Mouse (Mus musculus): ENCODE results near the gene Itpr2. TPM values are rescaled to one million over a fixed set of nuclear protein-coding genes. Genes with fewer than 3 reads are reported as not detected.

Gene Itpr2
- polyA plus RNA-seq, 1 experiment from 2014 or later: 6.1 TPM

- Histone ChIP-seq H3K4me2 (ENCODE audit: low read depth, low read length) (no peak overlapping the region), H3K27me3 (ENCODE audit: control insufficient read depth, insufficient read depth, low read length) (no peaks in the 10 kb centered on the region), H3K9ac (replicated peaks; ENCODE audit: low read depth, low read length) (no peak overlapping the region), H3K27ac (ENCODE audit: low read depth, low read length) (no peak overlapping the region), H3K9me3 (ENCODE audit: control insufficient read depth, low read length) (no peaks in the 10 kb centered on the region), H3K4me1 (ENCODE audit: control insufficient read depth, insufficient read depth, low read length) (no peaks in the 10 kb centered on the region), H3K4me3 (ENCODE audit: low read depth, low read length) (no peak overlapping the region), H3K36me3 (ENCODE audit: control insufficient read depth, insufficient read depth, low read length) (no peaks in the 10 kb centered on the region)
- no peak for ATAC-seq (ENCODE audit: low read depth)
- 62% methylated on average over 3 of the region's 3 CpGs for WGBS
Measured at GRCm38 (mm10) chr6:146302101-146302500, 199.9 kb downstream of the Itpr2 start.

- H3K27me3 ChIP-seq (ENCODE audit: control insufficient read depth, insufficient read depth, low read length): no peaks in the 10 kb centered on the region
- H3K4me3 ChIP-seq (ENCODE audit: low read depth, low read length): no peak overlapping the region
- no peaks in the 10 kb centered on the region for H3K36me3 ChIP-seq (ENCODE audit: control insufficient read depth, insufficient read depth, low read length)
- no peaks in the 10 kb centered on the region for H3K9me3 ChIP-seq (ENCODE audit: control insufficient read depth, low read length)
- H3K9ac ChIP-seq (replicated peaks; ENCODE audit: low read depth, low read length): no peak overlapping the region
- H3K27ac ChIP-seq (ENCODE audit: low read depth, low read length): no peak overlapping the region
- H3K4me1 ChIP-seq (ENCODE audit: control insufficient read depth, insufficient read depth, low read length): no peaks in the 10 kb centered on the region
- no peak for ATAC-seq (ENCODE audit: low read depth)
- no peak overlapping the region for H3K4me2 ChIP-seq (ENCODE audit: low read depth, low read length)
Measured at GRCm38 (mm10) chr6:146300961-146301360, 201.1 kb downstream of the Itpr2 start.

GRCm38 (mm10) chr6:146298712-146299111 lies 203.3 kb downstream of the Itpr2 start:
- no peak overlapping the region for H3K4me3 ChIP-seq (ENCODE audit: low read depth, low read length)
- no peaks in the 10 kb centered on the region for H3K4me1 ChIP-seq (ENCODE audit: control insufficient read depth, insufficient read depth, low read length)
- no peak for ATAC-seq (ENCODE audit: low read depth)

GRCm38 (mm10) chr6:146291036-146291435 lies 211.0 kb downstream of the Itpr2 start:
- Histone ChIP-seq H3K4me1 (ENCODE audit: control insufficient read depth, insufficient read depth, low read length) (no peaks in the 10 kb centered on the region), H3K27ac (ENCODE audit: low read depth, low read length) (no peak overlapping the region), H3K9me3 (ENCODE audit: control insufficient read depth, low read length) (no peaks in the 10 kb centered on the region), H3K36me3 (ENCODE audit: control insufficient read depth, insufficient read depth, low read length) (no peaks in the 10 kb centered on the region), H3K27me3 (ENCODE audit: control insufficient read depth, insufficient read depth, low read length) (no peaks in the 10 kb centered on the region), H3K9ac (replicated peaks; ENCODE audit: low read depth, low read length) (no peak overlapping the region), H3K4me2 (ENCODE audit: low read depth, low read length) (no peak overlapping the region), H3K4me3 (ENCODE audit: low read depth, low read length) (no peak overlapping the region)
- no peak for ATAC-seq (ENCODE audit: low read depth)
- 92% methylated on average over 10 of the region's 10 CpGs for WGBS

More at GRCm38 (mm10) chr6:146298712-146299111, 203.3 kb downstream of the Itpr2 start:
- H3K4me2 ChIP-seq (ENCODE audit: low read depth, low read length): no peak overlapping the region
- H3K36me3 ChIP-seq (ENCODE audit: control insufficient read depth, insufficient read depth, low read length): no peaks in the 10 kb centered on the region
- no peak overlapping the region for H3K9ac ChIP-seq (replicated peaks; ENCODE audit: low read depth, low read length)
- no peaks in the 10 kb centered on the region for H3K9me3 ChIP-seq (ENCODE audit: control insufficient read depth, low read length)
- no peaks in the 10 kb centered on the region for H3K27me3 ChIP-seq (ENCODE audit: control insufficient read depth, insufficient read depth, low read length)
- H3K27ac ChIP-seq (ENCODE audit: low read depth, low read length): no peak overlapping the region

- no peak overlapping the region for H3K4me2 ChIP-seq (ENCODE audit: low read depth, low read length)
- no peak overlapping the region for H3K27ac ChIP-seq (ENCODE audit: low read depth, low read length)
- no peaks in the 10 kb centered on the region for H3K4me1 ChIP-seq (ENCODE audit: control insufficient read depth, insufficient read depth, low read length)
- no peak overlapping the region for H3K4me3 ChIP-seq (ENCODE audit: low read depth, low read length)
- ATAC-seq (ENCODE audit: low read depth): no peak
- H3K9ac ChIP-seq (replicated peaks; ENCODE audit: low read depth, low read length): no peak overlapping the region
- WGBS: 41% methylated on average over 10 of the region's 10 CpGs
- H3K36me3 ChIP-seq (ENCODE audit: control insufficient read depth, insufficient read depth, low read length): no peaks in the 10 kb centered on the region
- no peaks in the 10 kb centered on the region for H3K9me3 ChIP-seq (ENCODE audit: control insufficient read depth, low read length)
- no peaks in the 10 kb centered on the region for H3K27me3 ChIP-seq (ENCODE audit: control insufficient read depth, insufficient read depth, low read length)
Measured at GRCm38 (mm10) chr6:146289801-146290200, 212.2 kb downstream of the Itpr2 start.

GRCm38 (mm10) chr6:146288266-146288665 lies 213.8 kb downstream of the Itpr2 start:
- no peaks in the 10 kb centered on the region for H3K36me3 ChIP-seq (ENCODE audit: control insufficient read depth, insufficient read depth, low read length)
- H3K4me1 ChIP-seq (ENCODE audit: control insufficient read depth, insufficient read depth, low read length): no peaks in the 10 kb centered on the region
- H3K9me3 ChIP-seq (ENCODE audit: control insufficient read depth, low read length): no peaks in the 10 kb centered on the region
- no peak overlapping the region for H3K4me2 ChIP-seq (ENCODE audit: low read depth, low read length)
- H3K27me3 ChIP-seq (ENCODE audit: control insufficient read depth, insufficient read depth, low read length): no peaks in the 10 kb centered on the region
- no peak overlapping the region for H3K4me3 ChIP-seq (ENCODE audit: low read depth, low read length)
- WGBS: 93% methylated on average over 5 of the region's 5 CpGs
- H3K9ac ChIP-seq (replicated peaks; ENCODE audit: low read depth, low read length): no peak overlapping the region
- H3K27ac ChIP-seq (ENCODE audit: low read depth, low read length): no peak overlapping the region
- ATAC-seq (ENCODE audit: low read depth): no peak

GRCm38 (mm10) chr6:146284921-146285565 lies 217.0 kb downstream of the Itpr2 start:
- Histone ChIP-seq H3K9me3 (ENCODE audit: control insufficient read depth, low read length) (no peaks in the 10 kb centered on the region), H3K27me3 (ENCODE audit: control insufficient read depth, insufficient read depth, low read length) (no peaks in the 10 kb centered on the region), H3K4me1 (ENCODE audit: control insufficient read depth, insufficient read depth, low read length) (no peaks in the 10 kb centered on the region), H3K36me3 (ENCODE audit: control insufficient read depth, insufficient read depth, low read length) (no peaks in the 10 kb centered on the region), H3K4me3 (ENCODE audit: low read depth, low read length) (no peak overlapping the region), H3K9ac (replicated peaks; ENCODE audit: low read depth, low read length) (no peak overlapping the region), H3K4me2 (ENCODE audit: low read depth, low read length) (no peak overlapping the region), H3K27ac (ENCODE audit: low read depth, low read length) (no peak overlapping the region)
- no peak for ATAC-seq (ENCODE audit: low read depth)
- 95% methylated on average over 11 of the region's 11 CpGs for WGBS

- H3K27me3 ChIP-seq (ENCODE audit: control insufficient read depth, insufficient read depth, low read length): no peaks in the 10 kb centered on the region
- no peaks in the 10 kb centered on the region for H3K36me3 ChIP-seq (ENCODE audit: control insufficient read depth, insufficient read depth, low read length)
- no peak overlapping the region for H3K4me2 ChIP-seq (ENCODE audit: low read depth, low read length)
- H3K27ac ChIP-seq (ENCODE audit: low read depth, low read length): no peak overlapping the region
- ATAC-seq (ENCODE audit: low read depth): no peak
- no peak overlapping the region for H3K4me3 ChIP-seq (ENCODE audit: low read depth, low read length)
- no peaks in the 10 kb centered on the region for H3K9me3 ChIP-seq (ENCODE audit: control insufficient read depth, low read length)
- WGBS: 71% methylated on average over 7 of the region's 7 CpGs
- H3K9ac ChIP-seq (replicated peaks; ENCODE audit: low read depth, low read length): no peak overlapping the region
- H3K4me1 ChIP-seq (ENCODE audit: control insufficient read depth, insufficient read depth, low read length): no peaks in the 10 kb centered on the region
Measured at GRCm38 (mm10) chr6:146283981-146284380, 218.0 kb downstream of the Itpr2 start.

- 73% methylated on average over 7 of the region's 7 CpGs for WGBS
- no peak for ATAC-seq (ENCODE audit: low read depth)
Measured at GRCm38 (mm10) chr6:146282061-146282659, 219.9 kb downstream of the Itpr2 start.

More at GRCm38 (mm10) chr6:146282061-146282659, 219.9 kb downstream of the Itpr2 start:
- H3K27ac ChIP-seq (ENCODE audit: low read depth, low read length): no peak overlapping the region
- no peak overlapping the region for H3K4me2 ChIP-seq (ENCODE audit: low read depth, low read length)
- no peak overlapping the region for H3K4me3 ChIP-seq (ENCODE audit: low read depth, low read length)
- H3K36me3 ChIP-seq (ENCODE audit: control insufficient read depth, insufficient read depth, low read length): no peaks in the 10 kb centered on the region
- H3K27me3 ChIP-seq (ENCODE audit: control insufficient read depth, insufficient read depth, low read length): no peaks in the 10 kb centered on the region
- H3K9ac ChIP-seq (replicated peaks; ENCODE audit: low read depth, low read length): no peak overlapping the region
- H3K4me1 ChIP-seq (ENCODE audit: control insufficient read depth, insufficient read depth, low read length): no peaks in the 10 kb centered on the region; the same call in 1 of the 2 replicates
- H3K9me3 ChIP-seq (ENCODE audit: control insufficient read depth, low read length): no peaks in the 10 kb centered on the region

Measured in neural tube, embryonic 14.5 days (tissue).